ENCODE assay signal across 8 mouse cellular contexts in genomic region chr3:154817732-154818131, GRCm38 (mm10).
DNase-seq lines count a peak whose midpoint lies in the region; ATAC-seq and TF ChIP-seq lines count a peak whose summit lies in the region.

No protein-coding gene starts in this region.

- peaks cover 19% of the 10 kb centered on the region for H3K4me1 ChIP-seq in forebrain, embryonic 14.5 days (ENCODE audit: control insufficient read depth, insufficient read depth, low read length)
- H3K4me1 ChIP-seq in hindbrain, postnatal 0 days (ENCODE audit: insufficient read depth, low read length) = 0 out of 2 replicates have a peak, but pooled peaks cover 5% of the 10 kb centered on the region
- peaks cover 28% of the 10 kb centered on the region for H3K4me1 ChIP-seq in midbrain, embryonic 15.5 days

- H3K4me3 ChIP-seq in forebrain, embryonic 14.5 days (ENCODE audit: low read depth, low read length) = peak overlapping the region; percentile 15
- H3K4me3 ChIP-seq in hindbrain, postnatal 0 days (ENCODE audit: low read length) = peak overlapping the region; percentile 20
- H3K4me3 ChIP-seq in midbrain, embryonic 15.5 days = peak overlapping the region; percentile 18; the same call in 1 of the 2 replicates

- TF ChIP-seq CTCF in hindbrain, postnatal 0 days (IDR thresholded peaks at IDR 0.05; ENCODE audit: low read depth) = peak; percentile 94

- H3K27me3 ChIP-seq in forebrain, embryonic 14.5 days (replicated peaks; ENCODE audit: control insufficient read depth, insufficient read depth, low read length) = no peaks in the 10 kb centered on the region
- H3K27me3 ChIP-seq in hindbrain, postnatal 0 days (ENCODE audit: insufficient read depth, low read length) = no peaks in the 10 kb centered on the region
- no peaks in the 10 kb centered on the region for H3K27me3 ChIP-seq in midbrain, embryonic 15.5 days (replicated peaks)

- H3K9me3 ChIP-seq in forebrain, embryonic 14.5 days (replicated peaks; ENCODE audit: control insufficient read depth, low read length) = no peaks in the 10 kb centered on the region
- H3K9me3 ChIP-seq in hindbrain, postnatal 0 days (ENCODE audit: low read length) = no peaks in the 10 kb centered on the region
- H3K9me3 ChIP-seq in midbrain, embryonic 15.5 days = no peaks in the 10 kb centered on the region

- intact Hi-C loops in left cerebral cortex, postnatal 14 days (cut with DNase I) = loop anchor here (5.0 to 10.0 kb wide), 2 partner anchors 165 to 277 kb away; partner anchors contain the start of genes Fpgt and Lrriq3

- H3K36me3 ChIP-seq in forebrain, embryonic 14.5 days (ENCODE audit: control insufficient read depth, insufficient read depth, low read length) = no peaks in the 10 kb centered on the region
- no peaks in the 10 kb centered on the region for H3K36me3 ChIP-seq in hindbrain, postnatal 0 days (ENCODE audit: insufficient read depth, low read length)
- H3K36me3 ChIP-seq in midbrain, embryonic 15.5 days (replicated peaks) = no peaks in the 10 kb centered on the region

- WGBS in forebrain, embryonic 14.5 days = 4% methylated on average over 7 of the region's 7 CpGs
- WGBS in hindbrain, postnatal 0 days = 6% methylated on average over 7 of the region's 7 CpGs
- 4% methylated on average over 7 of the region's 7 CpGs for WGBS in midbrain, embryonic 15.5 days

- H3K9ac ChIP-seq in forebrain, embryonic 14.5 days (ENCODE audit: low read length) = peak overlapping the region; percentile 50; the same call in 1 of the 2 replicates
- 0 out of 2 replicates have a peak overlapping the region, but pooled peaks have one; percentile 25 for H3K9ac ChIP-seq in hindbrain, postnatal 0 days (replicated peaks; ENCODE audit: low read length)
- H3K9ac ChIP-seq in midbrain, embryonic 15.5 days = 0 out of 2 replicates have a peak overlapping the region, but pooled peaks have one; percentile 35

- DNase-seq in ovary, postnatal 14 days (ENCODE audit: low spot score) = peak; percentile 35
- DNase-seq in ovary, adult 18-20 months (ENCODE audit: low spot score) = no peak
- DNase-seq in forebrain, embryonic 14.5 days (ENCODE audit: low spot score) = peak; percentile 88
- peak; percentile 86 for DNase-seq in hindbrain, postnatal 0 days (ENCODE audit: low spot score)
- DNase-seq in left cerebral cortex, postnatal 14 days (ENCODE audit: low spot score in 2 of 2) = peak; percentile 81 to 85
- DNase-seq in thymus, postnatal 25 days = peak; percentile 3

- ATAC-seq in cerebellum, adult (ENCODE audit: insufficient number of reproducible peaks, low FRiP score, low TSS enrichment) = peak; percentile 75
- ATAC-seq in forebrain, embryonic 14.5 days = peak; percentile 67
- peak; percentile 33 for ATAC-seq in hindbrain, postnatal 0 days
- peak; percentile 32 for ATAC-seq in midbrain, embryonic 15.5 days (replicated peaks)

- peak overlapping the region; percentile 78; the same call in 1 of the 2 replicates for H3K27ac ChIP-seq in forebrain, embryonic 14.5 days (ENCODE audit: low read depth, low read length)
- H3K27ac ChIP-seq in hindbrain, postnatal 0 days = peak overlapping the region; percentile 46; the same call in 1 of the 2 replicates
- H3K27ac ChIP-seq in midbrain, embryonic 15.5 days = peak overlapping the region; percentile 83

- peak overlapping the region; percentile 51 for H3K4me2 ChIP-seq in forebrain, embryonic 14.5 days (ENCODE audit: low read length)
- H3K4me2 ChIP-seq in hindbrain, postnatal 0 days (ENCODE audit: low read depth, low read length) = peak overlapping the region; percentile 48
- peak overlapping the region; percentile 46 for H3K4me2 ChIP-seq in midbrain, embryonic 15.5 days
